Mouse (Mus musculus): Measurements from ENCODE around the gene Gm21209. TPM values are rescaled to one million over a fixed set of nuclear protein-coding genes. Genes with fewer than 3 reads are reported as not detected.
"Not testable (repeated sequence)": the region's sequence is repeated elsewhere in the genome, so short reads cannot be mapped to it uniquely, and the experiment has no call there.

The Gm21209 gene
- polyA plus RNA-seq (2011; ENCODE audit: insufficient read depth, insufficient read length, low read depth, missing spikeins): not detected in 2 replicates

- H3K9me3 ChIP-seq (replicated peaks; ENCODE audit: control insufficient read depth, insufficient read depth, low read length, poor library complexity, severe bottlenecking); H3K4me3 ChIP-seq (ENCODE audit: low read depth, low read length); H3K27me3 ChIP-seq (ENCODE audit: control insufficient read depth, insufficient read depth, low read length, poor library complexity, severe bottlenecking); H3K9ac ChIP-seq (ENCODE audit: low read depth, poor library complexity, severe bottlenecking); H3K36me3 ChIP-seq (ENCODE audit: control insufficient read depth, insufficient read depth, low read length, poor library complexity, severe bottlenecking); H3K27ac ChIP-seq (ENCODE audit: insufficient read depth, low read length); H3K4me1 ChIP-seq (ENCODE audit: control insufficient read depth, insufficient read depth, low read length): not testable (repeated sequence)
Observed at GRCm38 (mm10) chrY:49570856-49571255, at the start of gene Gm21209. Gene Gm21209, plus strand, starts transcription at chrY:49571156.
